Mouse (Mus musculus) C2C12 (cell line): ENCODE results near the gene Slc22a3.

Experiments
- CEBPB ChIP-seq: IDR thresholded peaks from one replicate; pipeline ENCODE4 v1.6.1; 2011; ENCODE audit warnings: low read depth, mild to moderate bottlenecking, control low read depth, moderate library complexity
- CTCF ChIP-seq: IDR thresholded peaks from one replicate; pipeline ENCODE4 v1.5.1; 2011; ENCODE audit not compliant: control insufficient read depth, insufficient read depth, insufficient read length
- FOSL1 ChIP-seq: IDR thresholded peaks from one replicate; pipeline ENCODE4 v1.8.0; 2011; ENCODE audit warnings: mild to moderate bottlenecking, low read length; ENCODE audit not compliant: poor library complexity, insufficient read depth, severe bottlenecking
- MAX ChIP-seq: IDR thresholded peaks from one replicate; pipeline ENCODE4 v1.6.1; 2011; ENCODE audit warnings: mild to moderate bottlenecking, control low read depth
- MYOD1 ChIP-seq: IDR thresholded peaks from one replicate; pipeline ENCODE4 v1.6.1; 2011; ENCODE audit warnings: low read depth; ENCODE audit not compliant: control insufficient read depth, insufficient read length
- MYOG ChIP-seq: IDR thresholded peaks from one replicate; pipeline ENCODE4 v1.6.1; 2011; ENCODE audit not compliant: control insufficient read depth, insufficient read length; ENCODE audit errors: extremely low read depth
- USF1 ChIP-seq: IDR thresholded peaks from one replicate; pipeline ENCODE4 v1.6.1; 2011; ENCODE audit warnings: low read depth, mild to moderate bottlenecking, control low read depth, moderate library complexity

DNA sequence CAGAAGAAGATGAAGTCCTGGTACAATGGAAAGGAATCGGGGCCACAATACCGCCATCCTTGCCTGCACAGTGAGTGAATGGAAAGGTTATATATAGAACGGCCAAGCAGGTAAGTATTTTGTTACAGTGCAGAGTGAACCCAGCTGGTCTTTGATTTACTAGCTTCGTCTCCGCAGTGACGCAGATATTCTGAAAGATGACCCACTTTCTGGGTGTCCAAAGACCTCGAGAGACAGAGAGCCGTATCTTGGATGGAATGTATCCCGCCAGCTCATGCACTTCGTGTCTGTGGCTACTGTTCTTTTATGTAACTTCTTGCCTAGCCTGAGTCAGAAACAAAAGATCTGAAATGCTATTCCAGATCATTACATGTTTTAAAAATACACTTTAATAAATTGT is 69.7 kb downstream of the Slc22a3 start:
- TF ChIP-seq CTCF (no peak), MAX (no peak), USF1 (no peak), MYOD1 (no peak), FOSL1 (no peak), CEBPB (no peak), MYOG (no peak)
